ENCODE assay signal across 10 mouse cellular contexts in genomic region chr8:123231742-123232141, GRCm38 (mm10). TPM values are rescaled to one million over a fixed set of nuclear protein-coding genes. Genes with fewer than 3 reads are reported as not detected.
DNase-seq lines count a peak whose midpoint lies in the region; ATAC-seq and TF ChIP-seq lines count a peak whose summit lies in the region.
"Had no signal": no experiment of that assay in that cellular context is flagged by ENCODE, and none has a peak within 500 bp of the region (broad histone marks: within the 10 kb centered on the region; RNA-seq: fewer than 3 reads in every experiment).

No protein-coding gene starts in this region.

- no peak overlapping the region for H3K9ac ChIP-seq in kidney, embryonic 14.5 days (ENCODE audit: low read depth, low read length)
- no peak overlapping the region for H3K9ac ChIP-seq in lung, postnatal 0 days (replicated peaks; ENCODE audit: low read depth)

- H3K4me2 ChIP-seq in kidney, embryonic 14.5 days (replicated peaks; ENCODE audit: low read depth, low read length): no peak overlapping the region
- H3K4me2 ChIP-seq in lung, postnatal 0 days (replicated peaks; ENCODE audit: low read depth, low read length): no peak overlapping the region

- ATAC-seq in kidney, embryonic 14.5 days (ENCODE audit: low FRiP score, low TSS enrichment): no peak
- ATAC-seq in lung, postnatal 0 days: no peak

- peaks cover 15% of the 10 kb centered on the region for H3K36me3 ChIP-seq in kidney, embryonic 14.5 days (ENCODE audit: control insufficient read depth, insufficient read depth, low read length)
- no peaks in the 10 kb centered on the region for H3K36me3 ChIP-seq in lung, postnatal 0 days (ENCODE audit: insufficient read depth, low read length)

- peak; percentile 27 for DNase-seq in embryo, embryonic 10 days (ENCODE audit: low spot score)
- no peak for DNase-seq in embryo, embryonic 11 days
- DNase-seq in kidney, postnatal 10 days: peak; percentile 50
- DNase-seq in lung, postnatal 0 days (ENCODE audit: low spot score): no peak
- DNase-seq in lung, postnatal 14 days: no peak
- DNase-seq in retina, postnatal 7 days (ENCODE audit: low read depth, low spot score): peak; percentile 58
- no peak for DNase-seq in ovary, postnatal 10 days (ENCODE audit: low spot score)
- DNase-seq: adrenal gland, adult 8-10 months had no signal

- no peak overlapping the region for H3K27ac ChIP-seq in kidney, embryonic 14.5 days (ENCODE audit: low read depth, low read length)
- H3K27ac ChIP-seq in lung, postnatal 0 days (ENCODE audit: low read length): no peak overlapping the region
- H3K27ac ChIP-seq: forebrain, embryonic 10.5 days had no signal

- peaks cover 13% of the 10 kb centered on the region for H3K27me3 ChIP-seq in kidney, embryonic 14.5 days (ENCODE audit: control insufficient read depth, insufficient read depth, low read length)
- H3K27me3 ChIP-seq in lung, postnatal 0 days (replicated peaks; ENCODE audit: insufficient read depth, low read length): 0 out of 2 replicates have a peak, but pooled peaks cover 7% of the 10 kb centered on the region

- H3K9me3 ChIP-seq in kidney, embryonic 14.5 days (ENCODE audit: control insufficient read depth, low read length): no peaks in the 10 kb centered on the region
- H3K9me3 ChIP-seq in lung, postnatal 0 days (ENCODE audit: low read length): no peaks in the 10 kb centered on the region
- H3K9me3 ChIP-seq: forebrain, embryonic 10.5 days had no signal

- no peak for TF ChIP-seq EP300 in lung, postnatal 0 days (IDR thresholded peaks at IDR 0.05)

- peak; percentile 38 for TF ChIP-seq CTCF in lung, postnatal 0 days (IDR thresholded peaks at IDR 0.05)

- no peak overlapping the region for H3K4me3 ChIP-seq in kidney, embryonic 14.5 days (ENCODE audit: low read length)
- no peak overlapping the region for H3K4me3 ChIP-seq in lung, postnatal 0 days (ENCODE audit: low read depth, low read length)
- H3K4me3 ChIP-seq: forebrain, embryonic 10.5 days had no signal

- H3K4me1 ChIP-seq in kidney, embryonic 14.5 days (ENCODE audit: control insufficient read depth, insufficient read depth, low read length): peaks cover 13% of the 10 kb centered on the region
- H3K4me1 ChIP-seq in lung, postnatal 0 days (ENCODE audit: insufficient read depth, low read depth, low read length): peaks cover 4% of the 10 kb centered on the region; the same call in 1 of the 2 replicates

- 39% methylated on average over 5 of the region's 5 CpGs for WGBS in kidney, embryonic 14.5 days
- 35% methylated on average over 5 of the region's 5 CpGs for WGBS in lung, postnatal 0 days

RNA-seq across cellular contexts. Expression of gene Spata2l, which starts 4.3 kb away (rescaled TPM):
- polyA plus RNA-seq in kidney, embryonic 14.5 days (2014; fragmentation: Nextera tagmentation; extraction: Ambion mirVana): 2.2 and 3.2 TPM in 2 replicates
- polyA plus RNA-seq in lung, postnatal 0 days (2015; fragmentation: Nextera tagmentation; extraction: Ambion mirVana): 4.8 TPM in 2 replicates

RNA-seq across cellular contexts. Expression of gene Cdk10, which starts 7.1 kb away (rescaled TPM):
- polyA plus RNA-seq in kidney, embryonic 14.5 days (2014; fragmentation: Nextera tagmentation; extraction: Ambion mirVana): 33.5 and 36.4 TPM in 2 replicates
- 23.4 and 28.3 TPM in 2 replicates for polyA plus RNA-seq in lung, postnatal 0 days (2015; fragmentation: Nextera tagmentation; extraction: Ambion mirVana)

RNA-seq across cellular contexts. Expression of gene Spata33, which starts 19.1 kb away (rescaled TPM):
- 5.1 and 5.8 TPM in 2 replicates for polyA plus RNA-seq in kidney, embryonic 14.5 days (2014; fragmentation: Nextera tagmentation; extraction: Ambion mirVana)
- polyA plus RNA-seq in lung, postnatal 0 days (2015; fragmentation: Nextera tagmentation; extraction: Ambion mirVana): 3.2 and 4.8 TPM in 2 replicates

RNA-seq across cellular contexts. Expression of gene Chmp1a, which starts 19.2 kb away (rescaled TPM):
- polyA plus RNA-seq in kidney, embryonic 14.5 days (2014; fragmentation: Nextera tagmentation; extraction: Ambion mirVana): 78.5 and 85.2 TPM in 2 replicates
- polyA plus RNA-seq in lung, postnatal 0 days (2015; fragmentation: Nextera tagmentation; extraction: Ambion mirVana): 127 and 130 TPM in 2 replicates

RNA-seq across cellular contexts. Expression of gene Zfp276, which starts 22.3 kb away (rescaled TPM):
- polyA plus RNA-seq in kidney, embryonic 14.5 days (2014; fragmentation: Nextera tagmentation; extraction: Ambion mirVana): 17.2 and 20.4 TPM in 2 replicates
- 14.4 and 14.6 TPM in 2 replicates for polyA plus RNA-seq in lung, postnatal 0 days (2015; fragmentation: Nextera tagmentation; extraction: Ambion mirVana)

Comparison
In these comparisons a context has a peak if more than half of its experiments do, and no peak if none do; other contexts are left out.
1. DNase-seq: peak in embryo, embryonic 10 days (single experiment), kidney, postnatal 10 days (single experiment) and retina, postnatal 7 days (single experiment); none in embryo, embryonic 11 days (single experiment), lung, postnatal 0 days (single experiment), lung, postnatal 14 days (single experiment) and ovary, postnatal 10 days (single experiment).